Mouse (Mus musculus) forebrain, postnatal 0 days (tissue): ENCODE measurements around the gene A830005F24Rik. TPM values are rescaled to one million over a fixed set of nuclear protein-coding genes. Genes with fewer than 3 reads are reported as not detected.
A peak's percentile ranks its signal among the peaks of the same experiment; 100 is the strongest.

ENCODE experiments used
- ATAC-seq: fragments of 200-750 bp; cut with Nextera tagmentation; 2 replicates; pipeline ENCODE4 v1.8.0; 2017; ENCODE audit warnings: mild to moderate bottlenecking, moderate library complexity
- DNase-seq: peaks from one replicate; pipeline ENCODE4 v3.0.0-alpha.2; 2015
- H3K27ac ChIP-seq: fragments of 300-500 bp; sonication (generic); 2 replicates; pipeline ENCODE4 v1.5.1; 2014; ENCODE audit warnings: low read depth, mild to moderate bottlenecking, antibody characterized with exemption, low read length, moderate library complexity, mixed read lengths
- H3K27me3 ChIP-seq: fragments of 300-500 bp; sonication (generic); 2 replicates; pipeline ENCODE4 v1.6.1; 2014; ENCODE audit warnings: mild to moderate bottlenecking, low read length, mixed read lengths; ENCODE audit not compliant: insufficient read depth
- H3K36me3 ChIP-seq: fragments of 300-500 bp; sonication (generic); 2 replicates; pipeline ENCODE4 v1.6.1; 2014; ENCODE audit warnings: mild to moderate bottlenecking, moderate library complexity; ENCODE audit not compliant: insufficient read depth
- H3K4me1 ChIP-seq: fragments of 300-500 bp; sonication (generic); 2 replicates; pipeline ENCODE4 v1.6.1; 2014; ENCODE audit warnings: antibody characterized with exemption; ENCODE audit not compliant: insufficient read depth
- H3K4me2 ChIP-seq: fragments of 300-500 bp; sonication (generic); 2 replicates; pipeline ENCODE4 v1.6.1; 2014; ENCODE audit warnings: low read depth, mild to moderate bottlenecking, moderate library complexity
- H3K4me3 ChIP-seq: fragments of 300-500 bp; sonication (generic); 2 replicates; pipeline ENCODE4 v1.5.1; 2014; ENCODE audit warnings: low read depth, low read length, mixed read lengths
- H3K9ac ChIP-seq: fragments of 300-500 bp; sonication (generic); 2 replicates; pipeline ENCODE4 v1.6.1; 2014; ENCODE audit warnings: mild to moderate bottlenecking
- H3K9me3 ChIP-seq: fragments of 300-500 bp; sonication (generic); 2 replicates; pipeline ENCODE4 v1.6.1; 2016; ENCODE audit warnings: low read length
- CTCF ChIP-seq: sonication (generic); IDR thresholded peaks from 2 replicates; pipeline ENCODE4 v1.5.1; 2016; ENCODE audit warnings: antibody characterized with exemption, control low read depth, low read depth
- WGBS: fragments of 180-500 bp; shearing (Covaris S2); extraction: QIAGEN DNeasy Blood & Tissue Kit; methylation state at CpG from one replicate; pipeline ENCODE4 v1.1.7; 2014; 5-methylcytosine and 5-hydroxymethylcytosine counted together
- microRNA counts: library from miRNA; unstranded; fragments of <30 nt; microRNA quantifications from one replicate; lab custom pipeline; 2015
- microRNA-seq, 2 experiments: library from miRNA; unstranded; fragments of <30 nt; microRNA quantifications; one replicate each; pipeline ENCODE4; 2016
- polyA plus RNA-seq: library from polyadenylated mRNA; unstranded; fragments of >200 nt; fragmentation: Nextera tagmentation; extraction: Ambion mirVana; gene quantifications from 2 replicates; pipeline ENCODE4 v1.2.1, GENCODE M21; 2015
- total RNA-seq: library from RNA; depleted of rRNA; stranded (reverse); fragments of >200 nt; gene quantifications from 2 replicates; pipeline ENCODE4 v1.2.3, GENCODE M21; 2014; rRNA removed

Gene A830005F24Rik
- total and polyA plus RNA-seq, 2 experiments from 2014 or later: 0.67 to 2.6 TPM

DNA sequence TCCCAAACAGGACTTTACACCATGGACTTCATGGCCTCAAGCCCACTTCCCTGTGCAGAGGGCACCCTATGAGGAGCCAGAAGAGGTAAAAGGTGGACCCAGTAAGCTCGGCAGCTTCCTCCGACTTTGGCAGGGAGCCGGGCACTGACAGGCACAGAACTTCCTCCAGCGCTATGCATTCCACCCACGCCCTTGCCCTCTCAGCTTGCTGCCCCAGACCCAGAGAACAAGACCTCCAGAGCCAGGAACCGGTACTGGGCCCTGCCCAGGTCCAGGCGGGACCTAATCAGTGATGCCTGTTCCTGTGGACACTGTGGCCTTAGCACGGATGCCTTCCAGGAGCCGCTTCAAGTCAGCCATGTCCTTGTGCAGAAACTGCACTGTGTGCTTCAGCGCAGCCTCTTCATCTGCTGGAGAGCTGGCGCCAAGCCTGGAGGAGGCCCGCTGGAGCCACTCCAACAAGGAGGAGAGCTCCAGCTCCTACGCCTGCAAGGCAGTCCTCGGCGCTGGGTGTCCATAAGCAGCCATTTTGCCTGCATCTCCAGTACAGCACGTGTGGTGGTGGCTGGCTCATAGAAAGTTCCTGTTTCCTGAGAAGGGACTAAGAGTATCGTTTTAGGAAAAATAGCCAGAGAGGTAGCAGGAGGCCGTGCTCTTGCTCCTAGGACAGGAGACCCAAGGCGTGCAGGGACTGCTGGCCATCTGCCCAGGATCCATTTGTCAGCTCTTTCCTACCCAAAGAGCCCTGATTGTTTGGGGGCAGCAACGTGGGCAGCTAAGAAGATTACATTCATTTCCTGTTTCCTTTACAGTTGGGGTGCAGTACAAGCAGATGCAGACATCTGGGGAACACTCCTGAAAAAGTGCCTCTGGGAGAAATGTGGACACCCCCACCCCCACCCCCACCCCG is 39.1 kb downstream of the A830005F24Rik start:
- Histone ChIP-seq H3K27ac (peak overlapping the region; percentile 70), H3K9ac (peak overlapping the region; percentile 34), H3K4me2 (peak overlapping the region; percentile 38), H3K27me3 (no peaks in the 10 kb centered on the region), H3K36me3 (no peaks in the 10 kb centered on the region), H3K9me3 (no peaks in the 10 kb centered on the region), H3K4me3 (peak overlapping the region; percentile 17; the same call in 1 of the 2 replicates), H3K4me1 (peaks cover 10% of the 10 kb centered on the region)
- 27% methylated on average over 21 of the region's 21 CpGs for WGBS
- peak; percentile 93 for DNase-seq
- no peak for TF ChIP-seq CTCF
- peak; percentile 92 for ATAC-seq

GRCm38 (mm10) chr13:48553511-48553910 is 40.1 kb downstream of the A830005F24Rik start:
- H3K4me2 ChIP-seq: 0 out of 2 replicates have a peak overlapping the region, but pooled peaks have one; percentile 38
- WGBS: 16% methylated on average over 5 of the region's 5 CpGs
- TF ChIP-seq CTCF: no peak
- no peak for ATAC-seq
- H3K4me1 ChIP-seq: peaks cover 10% of the 10 kb centered on the region
- no peak overlapping the region for H3K4me3 ChIP-seq
- H3K27me3 ChIP-seq: no peaks in the 10 kb centered on the region
- no peaks in the 10 kb centered on the region for H3K36me3 ChIP-seq
- DNase-seq: no peak
- H3K9ac ChIP-seq: no peak overlapping the region
- H3K27ac ChIP-seq: no peak overlapping the region
- no peaks in the 10 kb centered on the region for H3K9me3 ChIP-seq

DNA sequence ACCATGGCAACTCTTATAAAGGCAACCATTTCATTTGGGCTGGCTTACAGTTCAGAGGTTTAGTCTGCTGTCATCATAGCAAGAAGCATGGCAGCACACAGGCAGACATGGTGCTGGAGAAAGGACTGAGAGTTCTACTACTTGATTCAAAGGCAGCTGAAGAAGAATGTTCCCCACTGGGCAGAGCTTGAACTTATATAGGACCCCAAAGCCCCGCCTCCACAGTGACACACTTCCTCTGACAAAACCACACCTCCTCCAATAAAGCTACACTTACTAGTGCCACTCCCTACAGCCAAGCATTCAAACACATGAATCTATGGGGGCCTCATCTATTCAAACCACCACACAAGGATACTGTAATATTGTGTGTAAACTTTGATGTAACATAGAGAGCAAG is 41.2 kb downstream of the A830005F24Rik start:
- WGBS: 96% methylated on average over 1 of the region's 1 CpGs
- no peaks in the 10 kb centered on the region for H3K9me3 ChIP-seq
- H3K9ac ChIP-seq: no peak overlapping the region
- no peaks in the 10 kb centered on the region for H3K36me3 ChIP-seq
- H3K27me3 ChIP-seq: no peaks in the 10 kb centered on the region
- no peak for ATAC-seq
- no peak overlapping the region for H3K4me3 ChIP-seq
- no peak overlapping the region for H3K4me2 ChIP-seq
- H3K4me1 ChIP-seq: peaks cover 10% of the 10 kb centered on the region
- H3K27ac ChIP-seq: no peak overlapping the region
- no peak for TF ChIP-seq CTCF
- DNase-seq: no peak

DNA sequence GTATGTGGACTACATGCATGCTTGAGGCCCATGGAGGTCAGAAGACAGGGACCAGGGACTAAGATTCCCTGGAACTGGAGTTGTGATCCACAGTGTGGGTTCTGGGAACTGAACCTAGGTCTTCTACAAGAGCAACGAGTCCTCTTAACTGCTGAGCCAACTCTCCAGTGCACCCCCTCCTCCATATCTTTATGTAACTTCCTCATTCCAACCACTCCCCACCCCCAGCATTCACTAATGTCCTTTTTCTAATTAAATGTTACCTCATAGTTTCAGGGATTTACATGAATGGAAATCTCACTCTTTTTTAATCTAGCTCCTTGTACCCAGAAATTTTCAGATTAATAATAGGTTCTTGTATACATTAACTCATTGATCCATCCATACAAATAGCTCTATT is 42.6 kb downstream of the A830005F24Rik start:
- WGBS: 78% methylated on average over 1 of the region's 1 CpGs
- H3K4me3 ChIP-seq: no peak overlapping the region
- no peak for ATAC-seq
- no peaks in the 10 kb centered on the region for H3K9me3 ChIP-seq
- H3K4me1 ChIP-seq: peaks cover 10% of the 10 kb centered on the region
- H3K27me3 ChIP-seq: no peaks in the 10 kb centered on the region
- H3K4me2 ChIP-seq: no peak overlapping the region
- H3K36me3 ChIP-seq: no peaks in the 10 kb centered on the region
- no peak overlapping the region for H3K9ac ChIP-seq
- no peak overlapping the region for H3K27ac ChIP-seq
- TF ChIP-seq CTCF: no peak
- DNase-seq: no peak

DNA sequence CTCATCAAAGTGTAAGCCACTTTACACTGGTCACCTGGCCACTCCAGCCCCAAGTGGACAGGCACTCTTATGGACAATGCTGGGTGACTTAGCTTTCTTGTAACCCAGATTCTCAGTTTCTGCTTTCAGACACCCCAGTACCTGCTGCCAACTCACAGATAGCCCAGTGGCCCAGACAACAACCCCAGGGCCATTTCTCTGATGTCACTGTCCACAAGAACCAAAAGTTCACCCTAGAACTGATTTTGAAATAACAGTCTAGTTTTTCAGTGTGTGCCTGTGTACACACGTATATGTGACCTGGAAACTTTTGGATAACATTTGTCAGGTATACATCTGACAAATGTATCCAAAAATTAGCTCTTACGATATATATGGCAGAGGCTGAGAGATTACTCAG is 48.1 kb downstream of the A830005F24Rik start:
- no peak for TF ChIP-seq CTCF
- Histone ChIP-seq H3K36me3 (no peaks in the 10 kb centered on the region), H3K4me1 (0 out of 2 replicates have a peak, but pooled peaks cover 5% of the 10 kb centered on the region), H3K9me3 (no peaks in the 10 kb centered on the region), H3K9ac (no peak overlapping the region), H3K27me3 (no peaks in the 10 kb centered on the region), H3K4me3 (no peak overlapping the region), H3K4me2 (no peak overlapping the region), H3K27ac (no peak overlapping the region)
- no peak for DNase-seq
- ATAC-seq: no peak
- 88% methylated on average over 2 of the region's 2 CpGs for WGBS

GRCm38 (mm10) chr13:48562336-48562735 is 49.0 kb downstream of the A830005F24Rik start:
- no peaks in the 10 kb centered on the region for H3K27me3 ChIP-seq
- TF ChIP-seq CTCF: no peak
- 0 out of 2 replicates have a peak, but pooled peaks cover 5% of the 10 kb centered on the region for H3K4me1 ChIP-seq
- H3K4me3 ChIP-seq: no peak overlapping the region
- H3K4me2 ChIP-seq: no peak overlapping the region
- no peaks in the 10 kb centered on the region for H3K9me3 ChIP-seq
- ATAC-seq (no peak), DNase-seq (no peak)
- no peaks in the 10 kb centered on the region for H3K36me3 ChIP-seq
- H3K9ac ChIP-seq: no peak overlapping the region
- no peak overlapping the region for H3K27ac ChIP-seq
- WGBS: 89% methylated on average over 5 of the region's 5 CpGs

MicroRNAs encoded within 50 kb of the gene (microRNA counts, 519-probe panel; counts per million panel counts)
- microRNA mmu-let-7a (lab: Ali Mortazavi, UCI) (7,862 counts per million, percentile 96 among the panel's probes with 10 or more counts), microRNA mmu-let-7d (lab: Ali Mortazavi, UCI) (7,476 counts per million, percentile 94 among the panel's probes with 10 or more counts), microRNA mmu-let-7f (lab: Ali Mortazavi, UCI) (6,798 counts per million, percentile 91 among the panel's probes with 10 or more counts)

Small RNA genes within 50 kb of the gene (microRNA-seq; reads per million reads assigned to microRNA genes)
- gene Gm24111: 0 reads per million in 2 experiments
- 218 to 359 reads per million in 2 experiments for gene Mirlet7a-1
- 9,832 to 13,605 reads per million in 2 experiments for gene Mirlet7d
- 0 reads per million in 2 experiments for gene Mirlet7f-1

Other genes with a start within 250 kb of the A830005F24Rik start
- 17.0 and 36.6 TPM in 2 replicates for gene Zfp169, start 119 bp upstream of the A830005F24Rik start, total RNA-seq
- 2.7 and 4.0 TPM in 2 replicates for gene Zfp169, start 119 bp upstream of the A830005F24Rik start, polyA plus RNA-seq
- 19.5 and 36.4 TPM in 2 replicates for gene Ptpdc1, start 112.1 kb downstream of the A830005F24Rik start, total RNA-seq
- gene Ptpdc1, start 112.1 kb downstream of the A830005F24Rik start, polyA plus RNA-seq: 8.5 and 12.4 TPM in 2 replicates
- not detected in 2 replicates for gene Barx1, start 149.4 kb downstream of the A830005F24Rik start, total RNA-seq
- not detected in 2 replicates for gene Barx1, start 149.4 kb downstream of the A830005F24Rik start, polyA plus RNA-seq